Mouse (Mus musculus): ENCODE results near the gene Gm10577.

Gm10577 gene

GRCm38 (mm10) chr4:101020596-101020995 lies at the start of gene Gm10577:
Gene Gm10577 (minus strand): TSS chr4:101020696.
- no peak for DNase-seq

GRCm38 (mm10) chr4:101069154-101069971 lies 48.9 kb upstream of the Gm10577 start:
- DNase-seq, result peak; percentile 15

GRCm38 (mm10) chr4:101068786-101069153 lies 48.3 kb upstream of the Gm10577 start, which contains the start of gene Raver2:
Gene Raver2 (plus strand): TSS chr4:101068983.
- peak; percentile 71 for DNase-seq

GRCm38 (mm10) chr4:101066401-101066800 lies 45.9 kb upstream of the Gm10577 start:
- no peak for DNase-seq

GRCm38 (mm10) chr4:101062146-101062545 lies 41.6 kb upstream of the Gm10577 start:
- DNase-seq, result no peak

- no peak for DNase-seq
These were observed 26.1 kb upstream of the Gm10577 start for GRCm38 (mm10) chr4:101046576-101046975.

GRCm38 (mm10) chr4:101044149-101044548 lies 23.7 kb upstream of the Gm10577 start:
- no peak for DNase-seq

GRCm38 (mm10) chr4:101043691-101044090 lies 23.2 kb upstream of the Gm10577 start:
- DNase-seq, result no peak

GRCm38 (mm10) chr4:101037156-101037555 lies 16.7 kb upstream of the Gm10577 start:
- no peak for DNase-seq

- DNase-seq, result no peak
These were observed 14.6 kb upstream of the Gm10577 start for GRCm38 (mm10) chr4:101035131-101035530.

GRCm38 (mm10) chr4:101033047-101033446 lies 12.6 kb upstream of the Gm10577 start:
- DNase-seq, result no peak

GRCm38 (mm10) chr4:101027852-101028411 lies 7.4 kb upstream of the Gm10577 start:
- no peak for DNase-seq

GRCm38 (mm10) chr4:101026995-101027394 lies 6.5 kb upstream of the Gm10577 start:
- no peak for DNase-seq

GRCm38 (mm10) chr4:101026566-101026965 lies 6.1 kb upstream of the Gm10577 start:
- no peak for DNase-seq

GRCm38 (mm10) chr4:101017806-101018205 lies 2.7 kb downstream of the Gm10577 start:
- DNase-seq, result no peak

- DNase-seq, result no peak
These were observed 11.4 kb downstream of the Gm10577 start for GRCm38 (mm10) chr4:101009092-101009491.

- DNase-seq, result no peak
These were observed 12.1 kb downstream of the Gm10577 start for GRCm38 (mm10) chr4:101008362-101008769.

GRCm38 (mm10) chr4:101002961-101003360 lies 17.5 kb downstream of the Gm10577 start:
- DNase-seq, result no peak

GRCm38 (mm10) chr4:101001073-101001472 lies 19.4 kb downstream of the Gm10577 start:
- no peak for DNase-seq

- DNase-seq, result no peak
These were observed 19.9 kb downstream of the Gm10577 start for GRCm38 (mm10) chr4:101000622-101001021.

- no peak for DNase-seq
These were observed 21.6 kb downstream of the Gm10577 start for GRCm38 (mm10) chr4:100998906-100999305.

- DNase-seq, result peak; percentile 61
These were observed 22.4 kb downstream of the Gm10577 start for GRCm38 (mm10) chr4:100998145-100998544.

- no peak for DNase-seq
These were observed 24.3 kb downstream of the Gm10577 start for GRCm38 (mm10) chr4:100996060-100996651.

- no peak for DNase-seq
These were observed 24.9 kb downstream of the Gm10577 start for GRCm38 (mm10) chr4:100995617-100996016.

All from kidney, postnatal 14 days (tissue).